Mouse (Mus musculus): ENCODE results near the gene Ppp2r5a.

Gene Ppp2r5a

DNA sequence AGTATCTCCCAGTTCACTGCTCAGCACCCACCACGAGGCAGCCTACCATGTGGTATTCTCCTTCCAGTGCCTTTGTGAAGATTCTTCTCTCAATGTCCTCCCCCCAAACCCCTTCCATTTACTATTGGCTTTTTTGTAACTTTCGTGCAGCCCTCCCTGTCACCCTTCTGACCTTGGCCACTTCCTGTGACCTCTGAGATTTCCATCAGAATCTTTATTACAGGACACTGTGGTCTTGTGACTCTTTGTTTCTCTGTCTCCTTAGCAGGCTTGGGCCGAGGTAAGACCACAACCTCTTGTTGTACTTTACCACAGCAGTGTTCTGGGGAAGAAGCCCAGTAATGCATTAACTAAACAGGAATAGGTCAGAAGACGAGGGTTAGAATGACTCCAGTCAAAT is 15.9 kb upstream of the Ppp2r5a start:
- DNase-seq (ENCODE audit: low spot score in 2 of 2), result no peak

DNA sequence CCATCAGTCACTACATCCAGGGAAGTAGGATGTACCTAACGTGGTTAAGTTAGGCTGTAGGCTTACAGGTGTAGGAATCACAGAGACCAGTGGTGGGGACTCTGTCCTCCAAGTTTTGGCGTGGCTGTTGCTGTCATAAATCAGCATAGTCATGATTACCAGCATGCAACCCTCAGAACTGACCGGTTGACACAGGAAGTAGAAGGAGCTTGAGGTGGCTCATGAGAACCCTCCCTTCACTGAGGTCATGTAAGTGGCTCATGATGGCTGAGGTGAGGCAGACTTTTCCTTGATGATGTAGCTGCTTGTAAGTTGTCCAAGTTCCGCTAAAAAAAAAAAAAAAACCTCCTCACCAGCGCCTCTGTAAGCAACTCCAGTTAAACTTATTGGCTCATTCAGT is 14.0 kb upstream of the Ppp2r5a start:
- no peak for DNase-seq (ENCODE audit: low spot score in 2 of 2)

DNA sequence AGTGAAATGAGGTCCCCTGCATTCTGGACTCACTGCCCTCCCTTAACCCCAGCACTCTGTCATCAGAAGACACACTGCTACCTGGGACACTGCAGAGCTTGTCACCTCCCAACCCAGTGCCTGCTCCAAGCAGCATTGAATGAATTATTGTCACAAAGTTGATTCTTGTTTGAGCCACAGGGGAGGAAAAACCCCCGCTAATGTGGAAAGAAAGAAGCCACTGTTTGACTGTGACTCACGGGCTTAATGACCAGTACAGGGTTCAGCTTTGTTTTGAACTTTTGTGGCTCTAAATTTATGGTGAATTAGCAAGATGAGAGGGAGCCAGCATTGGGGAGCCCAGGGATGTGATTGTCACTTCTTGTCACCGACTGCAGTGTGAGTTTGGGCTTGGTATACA is 13.5 kb upstream of the Ppp2r5a start:
- no peak for DNase-seq (ENCODE audit: low spot score in 2 of 2)

DNA sequence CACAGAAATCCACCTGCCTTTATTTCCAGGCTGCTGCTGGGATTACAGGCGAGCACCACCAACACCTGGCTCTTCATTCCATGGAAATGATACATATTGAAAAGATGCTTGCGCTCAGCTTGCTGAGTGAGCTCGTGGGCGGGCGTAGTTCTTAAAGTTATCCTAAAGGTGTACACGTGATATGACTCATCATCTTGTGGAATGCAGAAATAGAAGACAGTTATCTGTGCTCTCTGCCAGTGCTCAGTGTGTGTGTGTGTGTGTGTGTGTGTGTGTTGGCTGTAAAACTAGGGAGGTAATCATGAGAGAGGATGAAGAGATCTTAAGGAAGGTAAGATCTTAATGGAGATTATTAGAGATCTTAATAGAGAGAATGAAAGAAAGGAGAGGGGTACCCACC is 11.4 kb upstream of the Ppp2r5a start:
- no peak for DNase-seq (ENCODE audit: low spot score in 2 of 2)

DNA sequence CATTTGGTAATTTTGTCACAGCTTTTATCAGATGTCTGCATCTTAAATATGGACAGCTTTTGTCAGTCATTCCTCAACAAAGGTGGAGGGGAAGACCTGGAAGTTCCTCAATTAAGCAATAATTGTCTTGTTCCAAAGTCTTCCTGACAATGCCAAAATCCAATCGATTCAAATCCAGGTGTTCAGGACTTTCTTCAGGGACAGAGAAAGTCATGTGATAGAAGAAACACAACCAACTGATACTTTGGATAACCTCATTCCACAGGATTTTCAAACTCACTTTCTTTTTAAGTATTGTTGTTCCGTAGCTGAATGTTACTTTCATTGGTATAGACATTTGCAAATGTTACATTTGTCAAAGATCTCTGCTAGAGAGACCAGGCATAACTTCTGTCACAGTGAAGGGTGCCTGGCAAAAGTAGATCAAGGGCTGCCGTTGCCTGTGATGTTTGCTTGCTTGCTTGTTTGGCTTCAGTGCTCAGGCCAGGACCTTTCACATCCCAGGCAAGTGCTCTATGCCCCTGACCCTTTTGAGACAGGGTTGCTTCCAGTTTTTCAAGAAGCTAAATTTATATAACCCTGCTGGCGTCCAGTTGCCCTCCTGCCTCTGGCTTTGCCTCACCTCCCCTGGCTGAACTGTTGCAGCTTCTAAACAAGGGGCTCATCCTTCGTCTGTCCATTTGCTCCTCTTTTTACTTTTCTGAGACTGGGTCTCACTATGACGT is 10.8 kb upstream of the Ppp2r5a start:
- DNase-seq (ENCODE audit: low spot score in 2 of 2), result no peak

DNA sequence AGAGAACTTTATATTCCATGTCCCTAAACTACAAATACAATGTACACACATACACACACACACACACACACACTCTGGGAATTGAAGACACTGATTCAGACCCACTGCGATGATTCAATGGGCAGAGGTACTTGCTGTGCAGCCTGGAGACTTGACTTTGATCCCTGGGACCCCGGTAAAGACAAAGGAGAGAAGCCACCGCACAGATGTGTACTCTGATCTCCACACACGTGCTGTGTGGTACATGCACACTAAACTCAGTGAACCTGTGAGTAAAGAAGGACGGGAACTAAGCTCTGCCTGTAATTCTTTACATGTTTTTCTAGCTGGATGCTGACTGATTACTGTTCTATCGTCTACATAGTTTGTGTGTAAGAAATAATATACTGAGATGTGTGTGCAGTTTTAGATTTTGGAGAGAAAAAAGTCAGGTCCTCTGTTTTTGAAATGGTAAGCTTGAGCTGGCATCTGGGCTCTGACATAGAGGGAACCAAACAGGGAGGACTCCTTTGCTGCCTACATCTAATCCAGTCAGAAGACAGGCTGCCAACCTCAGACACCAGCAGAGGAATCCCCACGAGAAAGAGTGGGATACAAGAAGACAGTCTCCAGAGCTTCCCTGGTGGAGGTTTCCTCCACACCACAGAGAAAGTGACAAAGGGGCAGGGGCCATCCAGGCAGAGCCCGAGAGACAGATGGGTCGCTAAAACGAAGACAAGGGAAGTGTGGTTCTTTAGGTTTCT is 7.4 kb upstream of the Ppp2r5a start:
- no peak for DNase-seq (ENCODE audit: low spot score in 2 of 2)

DNA sequence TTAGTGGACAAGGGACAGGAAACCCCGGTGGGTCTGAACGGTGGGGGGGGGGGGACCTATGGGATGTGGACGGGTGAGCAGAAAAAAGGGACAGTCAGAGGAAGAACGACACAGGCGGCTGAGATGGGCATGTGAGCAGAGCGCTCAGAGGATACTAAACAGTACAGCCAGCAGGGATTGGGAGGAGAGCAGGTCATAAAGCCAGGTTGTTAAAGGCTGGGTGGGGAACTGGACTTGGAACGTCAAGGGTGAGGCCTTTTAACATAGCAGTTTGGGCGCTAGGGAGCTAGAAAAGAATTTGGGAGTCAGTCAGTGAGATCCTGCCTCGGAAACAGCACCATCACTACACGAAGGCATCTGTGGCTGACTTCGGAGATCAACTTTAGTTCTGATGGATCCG is 4.2 kb upstream of the Ppp2r5a start:
- no peak for DNase-seq (ENCODE audit: low spot score in 2 of 2)

DNA sequence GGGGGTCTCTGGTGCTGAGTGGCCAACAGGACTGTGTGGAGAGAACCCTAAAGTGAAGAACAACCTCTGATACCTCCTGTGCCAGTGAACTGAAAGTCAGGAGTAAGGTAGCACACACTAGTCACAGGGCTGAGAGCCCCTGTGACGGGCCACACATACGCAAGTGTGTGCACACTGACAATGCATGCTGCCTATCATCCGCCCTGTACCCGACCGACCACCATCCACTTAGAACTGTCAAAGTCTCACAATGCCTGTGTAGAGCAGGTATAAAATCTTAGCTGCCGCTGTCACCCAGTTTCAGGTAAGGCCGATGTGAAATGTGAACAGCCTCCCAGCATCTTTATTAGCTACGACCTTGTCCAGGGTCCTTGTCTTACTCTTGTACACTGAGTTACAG is 3.4 kb upstream of the Ppp2r5a start:
- no peak for DNase-seq (ENCODE audit: low spot score in 2 of 2)

DNA sequence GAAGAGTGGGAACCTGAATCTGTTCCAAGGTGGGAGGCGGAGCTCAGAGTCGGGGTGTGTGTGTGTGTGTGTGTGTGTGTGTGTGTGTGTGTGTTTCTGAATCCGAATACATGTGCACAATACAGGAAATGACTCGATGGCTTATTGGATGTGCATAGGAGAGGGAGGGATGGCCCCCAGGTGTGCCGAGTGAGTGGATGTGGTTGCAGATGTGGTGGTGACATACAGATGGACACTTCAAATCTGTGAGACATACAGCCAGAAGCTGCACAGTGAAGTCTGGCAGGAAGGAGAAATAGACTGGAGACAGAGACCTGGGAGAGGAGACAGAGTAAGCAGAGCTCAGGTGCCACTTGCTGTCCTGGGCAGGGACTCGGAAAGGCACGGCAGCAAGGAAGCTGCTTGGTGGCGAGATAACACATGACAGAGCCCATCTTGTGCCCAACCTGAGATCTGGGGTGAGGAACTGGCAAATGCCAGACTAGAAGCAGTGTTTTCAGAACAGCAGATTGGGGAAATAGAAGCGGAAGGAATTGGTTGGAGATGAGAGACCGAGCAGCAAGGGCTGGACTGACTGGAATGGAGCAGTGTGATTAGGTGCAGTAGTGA is 1.8 kb upstream of the Ppp2r5a start:
- no peak for DNase-seq (ENCODE audit: low spot score in 2 of 2)

DNA sequence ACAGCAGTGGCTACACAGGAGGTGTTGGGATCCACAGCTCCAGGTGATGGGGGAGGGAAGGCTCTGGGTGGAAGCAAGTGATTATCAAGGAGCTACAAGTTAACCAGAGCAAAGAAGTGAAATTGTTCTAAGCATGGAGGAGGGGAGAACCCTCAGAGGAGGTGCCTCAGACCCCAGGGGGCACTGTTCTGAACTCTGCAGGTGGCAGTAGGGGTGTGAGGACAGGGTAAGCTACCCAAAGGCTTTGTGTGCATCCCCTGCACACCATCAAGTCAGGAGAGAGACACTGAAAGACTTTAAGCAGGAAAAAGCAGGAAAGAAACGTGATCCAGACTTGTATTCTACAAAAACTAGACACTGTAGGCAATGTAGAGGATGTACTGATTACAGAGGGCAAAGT is 1.2 kb upstream of the Ppp2r5a start:
- DNase-seq (ENCODE audit: low spot score in 2 of 2), result no peak

DNA sequence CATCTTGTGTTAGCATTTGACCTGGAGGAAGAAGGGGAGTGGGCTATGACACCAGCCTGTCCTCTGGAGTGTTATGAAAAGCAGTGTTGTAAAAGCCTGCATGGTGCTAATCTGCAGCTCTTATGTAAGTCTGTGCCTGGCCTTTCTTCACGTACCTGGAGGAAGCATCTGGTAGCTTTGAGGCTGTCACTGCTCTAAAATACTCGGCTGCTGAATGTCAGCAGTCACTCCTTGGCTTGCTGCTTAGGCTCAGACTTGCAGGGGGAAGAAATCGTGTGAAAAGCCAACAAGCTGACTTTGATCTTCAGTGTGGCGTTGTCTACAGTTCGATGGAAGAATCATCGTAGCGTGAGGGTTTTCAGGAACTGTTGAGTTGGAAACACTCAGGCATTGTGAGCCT is 566 bp downstream of the Ppp2r5a start:
- no peak for DNase-seq (ENCODE audit: low spot score in 2 of 2)

DNA sequence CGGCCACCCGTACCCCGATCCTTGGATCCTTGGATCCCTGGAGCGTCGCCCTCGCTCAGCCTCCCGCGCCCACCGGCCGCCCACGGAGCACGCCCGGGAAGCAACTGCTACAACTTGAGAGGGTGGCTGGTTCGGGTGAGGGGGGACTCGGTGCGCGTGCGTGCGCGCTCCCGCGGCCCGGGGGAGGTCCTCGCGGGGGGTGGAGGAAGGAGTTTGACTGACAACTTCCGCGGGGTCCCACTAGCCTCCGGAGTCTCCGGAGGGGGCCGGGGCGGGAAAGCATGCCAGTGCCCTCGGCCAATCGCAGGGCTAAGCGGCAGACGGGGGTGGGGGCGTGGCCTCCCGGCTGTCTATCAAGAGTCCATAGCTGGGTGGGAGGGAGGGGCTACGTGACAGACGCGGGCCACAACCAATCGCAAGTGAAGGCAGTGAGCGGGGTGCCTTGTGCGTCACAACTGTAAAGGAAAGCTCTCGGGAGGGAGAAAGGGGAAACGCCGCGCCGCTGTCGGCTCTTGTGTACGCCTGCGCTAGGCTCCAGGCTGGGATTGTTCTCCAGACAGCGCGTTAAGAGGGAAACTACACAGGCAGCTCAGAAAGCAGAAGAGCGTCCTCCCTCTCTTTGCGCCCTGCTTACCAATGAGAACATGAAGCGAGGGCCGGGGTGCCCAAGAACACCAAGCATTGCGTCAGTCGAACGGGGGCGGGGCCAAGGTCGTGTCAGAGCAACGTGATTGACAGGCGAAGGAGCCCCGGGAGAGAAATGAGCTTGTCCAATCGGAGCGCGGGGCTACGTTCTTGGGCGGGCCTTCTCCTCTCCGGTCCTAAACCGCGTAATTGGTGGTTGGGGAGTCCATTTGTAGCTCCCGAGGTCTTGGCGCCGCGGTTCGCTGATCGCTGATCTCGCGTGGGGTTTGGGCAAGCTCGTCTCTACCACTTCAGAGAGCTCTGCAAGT is 5.9 kb downstream of the Ppp2r5a start:
- peak; percentile 99 for DNase-seq (ENCODE audit: low spot score in 2 of 2)

DNA sequence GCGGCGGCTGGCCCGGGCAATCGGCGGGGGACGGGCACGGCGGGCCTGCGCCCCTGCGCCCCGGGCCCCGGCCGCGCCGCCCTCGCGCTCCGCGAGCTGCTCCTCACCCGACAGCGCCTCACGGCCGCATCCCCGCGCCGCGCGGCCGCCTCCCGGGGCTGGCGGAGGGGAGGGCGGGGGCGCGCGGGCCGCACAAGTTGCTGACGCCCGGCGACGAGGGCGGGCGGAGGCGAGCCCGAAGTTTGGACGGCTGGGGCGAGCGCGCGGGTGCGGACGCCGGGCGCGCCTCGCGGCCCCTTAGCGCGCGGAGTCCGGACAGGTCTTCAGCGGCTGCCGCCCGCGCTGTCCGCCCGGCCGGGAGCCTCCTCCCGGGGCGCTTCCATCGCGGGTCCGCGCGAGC is 6.6 kb downstream of the Ppp2r5a start:
- no peak for DNase-seq (ENCODE audit: low spot score in 2 of 2)

DNA sequence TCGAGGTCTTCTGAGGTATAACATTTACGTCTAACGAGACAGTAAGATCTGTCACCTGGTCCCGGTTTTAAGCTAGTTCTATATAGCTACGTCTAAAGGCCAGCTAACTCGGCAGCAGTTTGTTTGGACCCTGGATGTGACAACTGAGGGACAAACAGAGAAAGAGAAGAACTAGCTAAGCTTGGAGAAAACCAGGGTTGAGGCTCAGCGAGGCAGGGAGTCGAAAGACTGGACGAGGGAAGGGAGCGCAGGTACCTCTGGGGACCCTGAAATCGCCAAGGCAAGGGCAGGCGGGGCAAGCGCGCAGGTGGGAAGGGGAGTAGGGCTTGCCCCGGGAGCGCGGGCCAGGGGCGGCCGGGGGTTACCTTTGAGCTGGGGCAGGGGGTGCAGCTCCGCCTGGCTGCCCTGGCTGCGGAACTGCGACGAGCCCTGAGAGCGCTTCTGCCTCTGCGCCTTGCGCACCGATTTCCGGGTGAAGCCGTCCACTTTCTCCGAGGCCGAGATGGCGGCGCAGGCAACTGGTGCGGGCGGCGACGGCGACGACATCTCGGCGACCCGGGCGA is 7.1 kb downstream of the Ppp2r5a start:
- DNase-seq (ENCODE audit: low spot score in 2 of 2), result peak; percentile 56 to 59

DNA sequence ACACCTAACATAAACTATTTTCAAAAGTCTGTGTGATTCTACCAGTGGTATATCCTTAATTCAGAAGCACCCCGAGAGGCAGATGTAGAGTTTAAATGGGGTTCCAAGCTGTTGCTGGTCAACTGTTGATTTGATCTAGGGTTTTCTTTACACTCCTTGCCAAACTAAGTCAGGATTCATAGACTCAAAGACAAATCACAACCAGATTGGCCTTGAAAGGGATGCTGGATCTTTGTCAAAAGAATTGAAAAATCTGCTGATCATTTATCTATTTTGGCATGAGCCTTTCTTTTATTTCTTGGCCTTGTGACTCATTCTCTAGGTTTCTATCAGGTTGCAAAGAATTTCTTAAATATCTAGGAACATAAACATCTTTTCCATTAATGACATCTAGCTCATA is 7.9 kb downstream of the Ppp2r5a start:
- no peak for DNase-seq (ENCODE audit: low spot score in 2 of 2)

DNA sequence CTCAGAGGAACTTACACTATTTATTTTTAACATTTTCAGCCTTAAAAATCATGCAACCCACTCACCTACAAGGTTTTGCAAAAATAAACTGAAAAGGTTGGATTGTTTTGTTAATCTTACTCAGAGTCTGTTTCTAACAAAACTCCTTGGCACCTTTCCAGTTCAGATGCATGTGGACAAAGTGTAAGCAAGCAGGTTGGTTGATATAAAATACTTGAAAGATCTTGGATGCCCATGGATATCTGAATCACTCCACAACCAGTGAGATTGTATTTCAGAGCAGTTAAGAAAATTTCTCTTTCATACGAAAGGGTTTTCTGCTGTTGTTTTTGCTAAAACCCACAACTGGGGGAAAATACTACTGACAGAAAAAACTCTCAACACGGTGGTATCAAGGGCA is 8.9 kb downstream of the Ppp2r5a start:
- no peak for DNase-seq (ENCODE audit: low spot score in 2 of 2)

DNA sequence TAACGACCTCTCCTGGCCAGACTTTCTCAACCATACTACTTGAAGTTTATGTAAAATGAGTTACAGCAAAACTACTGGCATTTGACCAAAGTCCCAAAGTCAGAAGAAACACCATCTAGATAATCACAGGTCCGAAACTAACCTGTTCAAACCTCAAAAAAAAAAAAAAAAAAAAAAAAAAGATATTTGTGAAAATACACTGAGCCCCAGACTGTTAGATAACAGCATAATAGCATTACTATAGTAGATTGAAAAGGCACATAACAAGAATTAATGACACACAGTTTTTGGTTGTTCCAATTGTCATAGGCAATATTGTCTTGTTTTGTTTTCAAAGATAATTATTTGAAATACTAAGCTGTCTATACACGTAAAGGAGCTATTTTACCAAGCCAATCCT is 9.5 kb downstream of the Ppp2r5a start:
- DNase-seq (ENCODE audit: low spot score in 2 of 2), result no peak

DNA sequence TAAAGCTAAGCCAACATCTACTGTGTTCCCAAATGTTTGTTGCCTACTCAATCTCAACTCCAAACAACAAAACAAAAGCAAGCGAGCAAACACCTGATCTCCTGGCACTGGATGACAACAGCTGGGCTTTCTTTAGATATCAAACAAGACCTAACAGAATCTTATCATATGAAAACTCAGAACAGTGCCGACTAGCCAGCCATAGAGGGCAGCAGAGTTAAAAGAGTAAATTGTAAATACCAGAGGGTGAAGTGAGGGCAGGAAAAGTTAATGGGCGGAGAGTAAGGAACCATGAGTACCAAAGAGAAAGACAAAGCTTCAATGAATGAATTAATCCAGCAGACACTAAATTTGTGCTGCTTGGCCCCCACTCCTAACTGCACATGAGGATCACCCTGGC is 11.8 kb downstream of the Ppp2r5a start:
- DNase-seq (ENCODE audit: low spot score in 2 of 2), result peak; percentile 48 to 70

DNA sequence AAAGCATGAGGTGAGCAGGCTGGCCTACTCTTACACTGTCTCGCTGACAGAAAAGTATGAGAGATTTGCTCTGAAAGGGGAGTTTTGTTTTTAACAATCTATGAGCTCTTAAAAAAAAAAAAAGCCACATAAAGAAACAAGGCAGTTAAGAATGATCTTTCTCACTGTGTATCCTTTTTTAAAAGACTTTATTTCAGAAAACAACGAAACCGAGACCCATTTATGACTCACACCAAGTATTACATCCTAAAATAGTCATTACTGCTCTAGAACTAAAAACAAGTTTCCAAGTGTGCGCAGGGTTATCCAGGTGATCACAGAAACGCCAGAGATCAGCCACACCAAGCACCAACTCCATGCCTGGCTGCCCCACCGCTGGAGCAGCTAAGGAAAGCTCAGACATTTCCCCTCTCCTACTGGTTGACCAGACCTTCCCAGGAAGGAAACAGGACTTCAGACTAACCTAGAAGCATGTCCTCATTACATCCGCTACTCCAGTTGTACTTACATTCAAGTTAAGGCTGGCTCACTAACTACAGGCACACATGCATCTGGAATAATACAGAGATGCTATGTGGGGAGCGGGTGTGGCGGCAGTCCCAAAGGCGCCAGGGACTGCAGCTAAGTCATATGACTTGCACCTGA is 18.2 kb downstream of the Ppp2r5a start:
- DNase-seq (ENCODE audit: low spot score in 2 of 2), result peak in 1 of 2 experiments; percentile 28

DNA sequence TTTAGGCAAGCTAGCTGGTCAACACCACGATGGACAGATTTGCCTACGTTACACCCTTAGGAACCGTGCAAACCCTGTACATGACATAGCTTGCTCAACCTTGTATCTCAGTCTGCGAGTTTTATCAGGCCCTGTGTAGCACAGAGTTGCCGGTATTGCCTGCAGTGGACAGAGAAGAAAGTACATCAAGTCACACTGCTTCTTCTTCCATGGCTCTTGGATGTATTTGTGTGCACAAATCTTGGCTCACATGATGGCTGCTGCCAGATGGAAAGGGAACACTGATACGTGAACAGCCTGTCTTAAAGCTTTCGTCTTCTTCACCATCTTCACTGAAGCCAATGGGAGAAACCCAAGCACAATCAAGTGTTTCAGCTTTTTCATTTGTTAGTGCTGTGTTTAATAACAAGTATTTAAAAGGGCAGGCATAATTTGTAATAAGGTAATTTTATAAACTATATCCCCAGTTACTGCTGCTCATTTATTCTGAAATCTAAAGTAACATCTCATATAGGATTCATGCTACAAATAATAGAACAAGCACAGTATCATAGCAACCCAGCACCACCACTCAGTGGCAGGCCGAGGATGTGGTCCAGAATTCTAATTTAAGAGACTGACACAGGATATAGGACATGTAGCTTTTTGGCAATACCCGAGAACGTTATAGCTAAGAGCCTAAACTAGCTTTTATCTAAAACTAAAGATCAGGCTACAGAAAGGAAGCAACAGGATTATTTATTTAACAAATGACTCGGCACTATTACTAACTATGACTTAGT is 20.9 kb downstream of the Ppp2r5a start:
- no peak for DNase-seq (ENCODE audit: low spot score in 2 of 2)
